In the genomic region with DNA sequence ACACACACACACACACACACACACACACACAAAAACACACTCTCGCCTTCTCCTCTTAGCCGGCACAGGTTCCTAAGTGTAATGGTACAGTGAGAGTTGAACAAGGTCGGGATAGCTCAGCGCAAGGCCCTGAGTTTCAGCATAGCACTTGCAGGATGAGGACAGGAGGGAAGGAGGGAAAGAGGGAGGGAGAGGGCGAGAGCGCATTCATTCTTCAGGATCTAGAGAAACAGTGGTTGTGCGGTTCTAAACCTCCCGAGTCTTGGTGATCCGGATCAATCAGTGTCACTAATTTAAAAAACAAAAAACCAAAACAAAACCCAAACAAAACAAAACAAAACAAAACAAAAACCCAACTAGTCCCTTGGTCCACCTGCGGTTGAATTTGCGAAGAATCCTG, we compare ENCODE assay signal across 8 mouse cellular contexts. TPM values are rescaled to one million over a fixed set of nuclear protein-coding genes. Genes with fewer than 3 reads are reported as not detected.
DNase-seq lines count a peak whose midpoint lies in the region; ATAC-seq and TF ChIP-seq lines count a peak whose summit lies in the region.

No protein-coding gene starts in this region.

- ATAC-seq in lung, embryonic 14.5 days (ENCODE audit: insufficient read depth), result no peak
- ATAC-seq in forebrain, embryonic 11.5 days (replicated peaks; ENCODE audit: low FRiP score), result no peak
- no peak for ATAC-seq in limb, embryonic 11.5 days (ENCODE audit: insufficient number of reproducible peaks, low FRiP score, low TSS enrichment, low read depth)
- 0 out of 2 replicates have a peak, but pooled peaks have one; percentile 29 for ATAC-seq in neural tube, embryonic 15.5 days (ENCODE audit: low FRiP score)

- no peak for TF ChIP-seq CTCF in lung, embryonic 14.5 days (IDR thresholded peaks at IDR 0.05; ENCODE audit: low read depth)

- peak overlapping the region; percentile 97 for H3K4me2 ChIP-seq in lung, embryonic 14.5 days
- peak overlapping the region; percentile 94 for H3K4me2 ChIP-seq in forebrain, embryonic 11.5 days (ENCODE audit: low read depth, low read length, severe bottlenecking)
- peak overlapping the region; percentile 87 for H3K4me2 ChIP-seq in limb, embryonic 11.5 days (ENCODE audit: low read depth, severe bottlenecking)
- peak overlapping the region; percentile 99 for H3K4me2 ChIP-seq in neural tube, embryonic 15.5 days

- no peak overlapping the region for H3K27ac ChIP-seq in lung, embryonic 14.5 days (ENCODE audit: low read depth)
- H3K27ac ChIP-seq in forebrain, embryonic 11.5 days (ENCODE audit: low read depth, low read length), result no peak overlapping the region
- H3K27ac ChIP-seq in limb, embryonic 11.5 days (replicated peaks; ENCODE audit: low read depth, low read length), result no peak overlapping the region
- no peak overlapping the region for H3K27ac ChIP-seq in neural tube, embryonic 15.5 days (replicated peaks)

- peaks cover 44% of the 10 kb centered on the region for H3K27me3 ChIP-seq in lung, embryonic 14.5 days (ENCODE audit: insufficient read depth, low read length)
- H3K27me3 ChIP-seq in forebrain, embryonic 11.5 days (ENCODE audit: control insufficient read depth, insufficient read depth, low read length), result peaks cover 31% of the 10 kb centered on the region
- peaks cover 39% of the 10 kb centered on the region for H3K27me3 ChIP-seq in limb, embryonic 11.5 days (ENCODE audit: control insufficient read depth, insufficient read depth, low read length)
- peaks cover 55% of the 10 kb centered on the region for H3K27me3 ChIP-seq in neural tube, embryonic 15.5 days (replicated peaks)

- WGBS in lung, embryonic 14.5 days, result 7% methylated on average over 11 of the region's 11 CpGs
- 3% methylated on average over 11 of the region's 11 CpGs for WGBS in forebrain, embryonic 11.5 days
- WGBS in limb, embryonic 11.5 days, result 6% methylated on average over 11 of the region's 11 CpGs
- WGBS in neural tube, embryonic 15.5 days, result 4% methylated on average over 11 of the region's 11 CpGs

- H3K36me3 ChIP-seq in lung, embryonic 14.5 days (ENCODE audit: insufficient read depth), result no peaks in the 10 kb centered on the region
- no peaks in the 10 kb centered on the region for H3K36me3 ChIP-seq in forebrain, embryonic 11.5 days (ENCODE audit: control insufficient read depth, insufficient read depth, low read length)
- H3K36me3 ChIP-seq in limb, embryonic 11.5 days (ENCODE audit: control insufficient read depth, insufficient read depth, low read length), result no peaks in the 10 kb centered on the region
- H3K36me3 ChIP-seq in neural tube, embryonic 15.5 days, result no peaks in the 10 kb centered on the region

- H3K4me3 ChIP-seq in lung, embryonic 14.5 days (ENCODE audit: low read depth, low read length), result peak overlapping the region; percentile 46
- H3K4me3 ChIP-seq in forebrain, embryonic 11.5 days (ENCODE audit: low read depth, low read length), result peak overlapping the region; percentile 54
- H3K4me3 ChIP-seq in limb, embryonic 11.5 days (ENCODE audit: low read depth, low read length), result peak overlapping the region; percentile 48
- peak overlapping the region; percentile 50 for H3K4me3 ChIP-seq in neural tube, embryonic 15.5 days (replicated peaks)

- intact Hi-C loops in gastrocnemius, postnatal 36 days (cut with DNase I), result no loop called here

- peaks cover 4% of the 10 kb centered on the region; the same call in 1 of the 2 replicates for H3K9me3 ChIP-seq in lung, embryonic 14.5 days (ENCODE audit: low read depth, low read length)
- no peaks in the 10 kb centered on the region for H3K9me3 ChIP-seq in forebrain, embryonic 11.5 days (ENCODE audit: control insufficient read depth, low read length)
- H3K9me3 ChIP-seq in limb, embryonic 11.5 days (ENCODE audit: control insufficient read depth, low read length), result no peaks in the 10 kb centered on the region
- no peaks in the 10 kb centered on the region for H3K9me3 ChIP-seq in neural tube, embryonic 15.5 days (replicated peaks)

- H3K9ac ChIP-seq in lung, embryonic 14.5 days, result no peak overlapping the region; the same call in 1 of the 2 replicates
- H3K9ac ChIP-seq in forebrain, embryonic 11.5 days (ENCODE audit: low read length), result peak overlapping the region; percentile 55
- no peak overlapping the region for H3K9ac ChIP-seq in limb, embryonic 11.5 days (ENCODE audit: low read length)
- H3K9ac ChIP-seq in neural tube, embryonic 15.5 days (replicated peaks), result peak overlapping the region; percentile 38

- DNase-seq in lung, embryonic 14.5 days, result peak; percentile 8
- DNase-seq in lung, postnatal 25 days (ENCODE audit: low spot score), result no peak
- DNase-seq in forebrain, embryonic 11.5 days (ENCODE audit: low spot score), result no peak
- no peak for DNase-seq in limb, embryonic 11.5 days (ENCODE audit: low spot score)
- DNase-seq in frontal cortex, postnatal 14 days (ENCODE audit: low spot score in 2 of 2), result no peak
- no peak for DNase-seq in gastrocnemius, postnatal 36 days
- DNase-seq in spleen, adult 18-20 months, result no peak

- no peaks in the 10 kb centered on the region; the same call in 1 of the 2 replicates for H3K4me1 ChIP-seq in lung, embryonic 14.5 days (ENCODE audit: insufficient read depth)
- peaks cover 10% of the 10 kb centered on the region; the same call in 1 of the 2 replicates for H3K4me1 ChIP-seq in forebrain, embryonic 11.5 days (replicated peaks; ENCODE audit: control insufficient read depth, insufficient read depth, low read length)
- H3K4me1 ChIP-seq in limb, embryonic 11.5 days (ENCODE audit: control insufficient read depth, insufficient read depth, low read length), result peaks cover 4% of the 10 kb centered on the region; the same call in 1 of the 2 replicates
- H3K4me1 ChIP-seq in neural tube, embryonic 15.5 days, result peaks cover 24% of the 10 kb centered on the region

RNA-seq across cellular contexts. Expression of gene Hrh1, which starts 0.5 kb away (rescaled TPM):
- not detected in 2 replicates for polyA plus RNA-seq in lung, embryonic 14.5 days (2014; fragmentation: Nextera tagmentation; extraction: Ambion mirVana)
- polyA plus RNA-seq in forebrain, embryonic 11.5 days (2014; fragmentation: Nextera tagmentation; extraction: Ambion mirVana), result 0.33 and 0.47 TPM in 2 replicates
- polyA plus RNA-seq in limb, embryonic 11.5 days (2014; fragmentation: Nextera tagmentation; extraction: Ambion mirVana), result not detected in 2 replicates
- polyA plus RNA-seq in neural tube, embryonic 15.5 days (2015; fragmentation: Nextera tagmentation; extraction: Ambion mirVana), result 0.59 and 0.95 TPM in 2 replicates
- total RNA-seq in gastrocnemius, postnatal 36 days (2021), result under 1 TPM; 0.33 to 0.35 TPM

Comparison
In these comparisons a context has a peak if more than half of its experiments do, and no peak if none do; other contexts are left out.
1. H3K9ac ChIP-seq: peak in forebrain, embryonic 11.5 days (single experiment) and neural tube, embryonic 15.5 days (single experiment); none in lung, embryonic 14.5 days (single experiment) and limb, embryonic 11.5 days (single experiment).
2. Peak in every context shown above with its lines, with median percentiles within 50 percentile points of each other: H3K4me2 ChIP-seq and H3K4me3 ChIP-seq.